Mouse (Mus musculus) C2C12 (cell line): Measurements from ENCODE around the gene Olfr984. TPM values are rescaled to one million over a fixed set of nuclear protein-coding genes. Genes with fewer than 3 reads are reported as not detected.

Source experiments
- H3K27me3 ChIP-seq: one replicate; pipeline ENCODE4 v1.6.1; 2011; ENCODE audit not compliant: control insufficient read depth, insufficient read depth, insufficient read length
- H3K36me3 ChIP-seq: one replicate; pipeline ENCODE4 v1.6.1; 2011; ENCODE audit not compliant: control insufficient read depth, insufficient read depth
- H3K4me3 ChIP-seq: one replicate; pipeline ENCODE4 v1.5.1; 2011; ENCODE audit warnings: mild to moderate bottlenecking, control low read depth; ENCODE audit not compliant: poor library complexity, insufficient read depth, severe bottlenecking
- H3K79me2 ChIP-seq: one replicate; pipeline ENCODE4 v1.6.1; 2011; ENCODE audit not compliant: control insufficient read depth, insufficient read depth
- H3K79me3 ChIP-seq: one replicate; pipeline ENCODE4 v1.6.1; 2011; ENCODE audit warnings: low read depth, control low read depth
- H3ac ChIP-seq: one replicate; pipeline ENCODE3; 2011; ENCODE audit warnings: low read depth; ENCODE audit not compliant: control insufficient read depth, insufficient read length
- CEBPB ChIP-seq: IDR thresholded peaks from one replicate; pipeline ENCODE4 v1.6.1; 2011; ENCODE audit warnings: low read depth, mild to moderate bottlenecking, control low read depth, moderate library complexity
- CTCF ChIP-seq: IDR thresholded peaks from one replicate; pipeline ENCODE4 v1.5.1; 2011; ENCODE audit not compliant: control insufficient read depth, insufficient read depth, insufficient read length
- FOSL1 ChIP-seq: IDR thresholded peaks from one replicate; pipeline ENCODE4 v1.8.0; 2011; ENCODE audit warnings: mild to moderate bottlenecking, low read length; ENCODE audit not compliant: poor library complexity, insufficient read depth, severe bottlenecking
- MAX ChIP-seq: IDR thresholded peaks from one replicate; pipeline ENCODE4 v1.6.1; 2011; ENCODE audit warnings: mild to moderate bottlenecking, control low read depth
- MYOD1 ChIP-seq: IDR thresholded peaks from one replicate; pipeline ENCODE4 v1.6.1; 2011; ENCODE audit warnings: low read depth; ENCODE audit not compliant: control insufficient read depth, insufficient read length
- MYOG ChIP-seq: IDR thresholded peaks from one replicate; pipeline ENCODE4 v1.6.1; 2011; ENCODE audit not compliant: control insufficient read depth, insufficient read length; ENCODE audit errors: extremely low read depth
- USF1 ChIP-seq: IDR thresholded peaks from one replicate; pipeline ENCODE4 v1.6.1; 2011; ENCODE audit warnings: low read depth, mild to moderate bottlenecking, control low read depth, moderate library complexity
- long read RNA-seq, 2 experiments: library from polyadenylated mRNA; unstranded; transcript quantifications; one replicate each; pipeline ENCODE4 v2.0.0; 2019 to 2020
- polyA plus RNA-seq: library from polyadenylated mRNA; unstranded; fragments of >200 nt; fragmentation: generic; extraction: Trizol; gene quantifications from one replicate; pipeline ENCODE4 v1.2.1, GENCODE M21; 2012; ENCODE audit warnings: missing spikeins

Olfr984 gene
- polyA plus RNA-seq, result not detected
- long read RNA-seq, experiment 1, result 0 reads
- long read RNA-seq, experiment 2, result 0 reads

- Histone ChIP-seq H3K79me2 (no peaks in the 10 kb centered on the region), H3K27me3 (no peaks in the 10 kb centered on the region), H3K79me3 (no peaks in the 10 kb centered on the region), H3ac (no peak within 1 kb of the TSS), H3K4me3 (no peak within 1 kb of the TSS), H3K36me3 (no peaks in the 10 kb centered on the region)
- TF ChIP-seq USF1, result no peak
- TF ChIP-seq MYOD1, result no peak
- no peak for TF ChIP-seq CEBPB
- no peak for TF ChIP-seq FOSL1
- TF ChIP-seq MAX, result no peak
- no peak for TF ChIP-seq MYOG
- TF ChIP-seq CTCF, result no peak
Measured at GRCm38 (mm10) chr9:40114106-40114505, at the start of gene Olfr984. Gene Olfr984, minus strand, starts transcription at chr9:40114206.

- Histone ChIP-seq H3K79me2 (no peaks in the 10 kb centered on the region), H3K27me3 (peaks cover 4% of the 10 kb centered on the region), H3K36me3 (no peaks in the 10 kb centered on the region), H3K79me3 (no peaks in the 10 kb centered on the region), H3ac (no peak overlapping the region), H3K4me3 (no peak overlapping the region)
- TF ChIP-seq MAX (no peak), CTCF (no peak)
Measured at GRCm38 (mm10) chr9:40155118-40155644, 41.2 kb upstream of the Olfr984 start.

GRCm38 (mm10) chr9:40141544-40141943, 27.5 kb upstream of the Olfr984 start:
- Histone ChIP-seq H3K79me3 (no peaks in the 10 kb centered on the region), H3K27me3 (no peaks in the 10 kb centered on the region), H3K79me2 (no peaks in the 10 kb centered on the region), H3K36me3 (no peaks in the 10 kb centered on the region), H3ac (no peak overlapping the region), H3K4me3 (no peak overlapping the region)
- TF ChIP-seq USF1 (no peak), MYOG (no peak), CTCF (no peak), MAX (no peak), FOSL1 (no peak), CEBPB (no peak), MYOD1 (no peak)

- H3K79me3 ChIP-seq, result no peaks in the 10 kb centered on the region
- H3ac ChIP-seq, result no peak overlapping the region
- H3K4me3 ChIP-seq, result no peak overlapping the region
- TF ChIP-seq FOSL1, result no peak
- no peak for TF ChIP-seq MYOD1
- TF ChIP-seq USF1, result no peak
- no peak for TF ChIP-seq CEBPB
- no peak for TF ChIP-seq MAX
- TF ChIP-seq CTCF, result no peak
- TF ChIP-seq MYOG, result no peak
- H3K36me3 ChIP-seq, result no peaks in the 10 kb centered on the region
- H3K79me2 ChIP-seq, result no peaks in the 10 kb centered on the region
- H3K27me3 ChIP-seq, result no peaks in the 10 kb centered on the region
Measured at GRCm38 (mm10) chr9:40139484-40139883, 25.5 kb upstream of the Olfr984 start.

- Histone ChIP-seq H3ac (no peak overlapping the region), H3K79me2 (no peaks in the 10 kb centered on the region), H3K79me3 (no peaks in the 10 kb centered on the region), H3K4me3 (no peak overlapping the region), H3K27me3 (no peaks in the 10 kb centered on the region), H3K36me3 (no peaks in the 10 kb centered on the region)
- TF ChIP-seq CTCF (no peak), FOSL1 (no peak), MAX (no peak), CEBPB (no peak), MYOG (no peak), MYOD1 (no peak), USF1 (no peak)
Measured at GRCm38 (mm10) chr9:40136987-40137688, 23.1 kb upstream of the Olfr984 start.

- no peaks in the 10 kb centered on the region for H3K79me2 ChIP-seq
- TF ChIP-seq MYOG (no peak), MYOD1 (no peak), CEBPB (no peak), USF1 (no peak), FOSL1 (no peak), MAX (no peak), CTCF (no peak)
- H3K79me3 ChIP-seq, result no peaks in the 10 kb centered on the region
- H3K27me3 ChIP-seq, result no peaks in the 10 kb centered on the region
- H3K36me3 ChIP-seq, result no peaks in the 10 kb centered on the region
- H3K4me3 ChIP-seq, result no peak overlapping the region
- H3ac ChIP-seq, result no peak overlapping the region
Measured at GRCm38 (mm10) chr9:40130556-40130955, 16.6 kb upstream of the Olfr984 start.
